Mouse (Mus musculus): ENCODE data around the gene Vmn1r118.
"Not testable (repeated sequence)": the region's sequence is repeated elsewhere in the genome, so short reads cannot be mapped to it uniquely, and the experiment has no call there.

Vmn1r118 gene

DNA sequence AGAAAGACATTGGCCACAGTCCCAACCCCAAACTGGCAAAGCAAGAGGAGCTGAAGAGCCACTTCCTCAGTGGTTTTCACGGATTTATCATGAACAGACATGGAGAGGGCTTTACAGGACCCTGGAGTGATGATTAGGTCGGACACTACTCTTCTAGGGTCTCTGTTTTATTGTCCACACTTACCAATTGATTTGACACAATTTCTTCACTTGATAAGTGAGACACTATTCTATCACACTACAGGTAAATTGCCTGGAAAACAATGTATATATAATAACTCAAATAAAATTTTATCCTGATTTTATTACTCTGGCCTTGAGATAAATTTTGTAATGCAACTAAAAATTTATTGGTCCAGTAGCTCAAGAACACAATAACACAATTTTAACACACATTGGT lies at the start of gene Vmn1r118:
TSS of gene Vmn1r118 (minus strand) at position 101 of the 400 bp plus-strand sequence.
- not testable (repeated sequence) for DNase-seq

DNA sequence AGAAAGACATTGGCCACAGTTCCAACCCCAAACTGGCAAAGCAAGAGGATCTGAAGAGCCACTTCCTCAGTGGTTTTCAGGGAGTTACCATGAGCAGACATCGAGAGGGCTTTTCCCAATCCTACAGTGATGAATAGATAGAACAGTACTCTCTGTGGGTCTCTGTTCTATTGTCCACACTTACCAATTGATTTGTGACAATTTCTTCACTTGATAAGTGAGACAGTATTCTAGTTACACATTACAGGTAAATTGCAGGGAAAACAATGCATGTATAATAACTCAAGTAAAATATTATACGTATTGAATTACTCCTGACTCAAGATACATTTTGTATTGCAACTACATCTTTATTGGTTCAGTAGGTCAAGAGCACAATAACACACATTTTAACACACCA lies 28.1 kb downstream of the Vmn1r118 start, which contains the start of gene Vmn1r117:
TSS of gene Vmn1r117 (minus strand) at position 101 of the 400 bp plus-strand sequence.
- not testable (repeated sequence) for DNase-seq

DNA sequence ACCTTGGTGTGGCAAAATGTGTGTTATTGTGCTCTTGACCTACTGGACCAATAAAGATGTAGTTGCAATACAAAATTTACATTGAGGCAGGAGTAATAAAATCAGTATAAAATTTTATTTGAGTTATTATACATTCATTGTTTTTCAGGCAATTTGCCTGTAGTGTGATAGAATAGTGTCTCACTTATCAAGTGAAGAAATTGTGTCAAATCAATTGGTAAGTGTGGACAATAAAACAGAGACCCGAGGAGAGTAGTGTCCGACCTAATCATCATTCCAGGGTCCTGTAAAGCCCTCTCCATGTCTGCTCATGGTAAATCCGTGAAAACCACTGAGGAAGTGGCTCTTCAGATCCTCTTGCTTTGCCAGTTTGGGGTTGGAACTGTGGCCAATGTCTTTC lies 40.2 kb downstream of the Vmn1r118 start, which contains the start of gene Vmn1r116:
TSS of gene Vmn1r116 (plus strand) at position 301 of the 400 bp plus-strand sequence.
- not testable (repeated sequence) for DNase-seq

All from kidney, adult 11 months (tissue).